Mouse (Mus musculus) activated CD4-positive, CD25-positive, alpha-beta regulatory T cell, adult 4 months (primary cell): Measurements from ENCODE around the gene Supt5. TPM values are rescaled to one million over a fixed set of nuclear protein-coding genes. Genes with fewer than 3 reads are reported as not detected.
"Not testable (repeated sequence)": the region's sequence is repeated elsewhere in the genome, so short reads cannot be mapped to it uniquely, and the experiment has no call there.

ENCODE experiments used
- ATAC-seq: one replicate; pipeline ENCODE4 v1.8.0; 2017
- polyA plus RNA-seq, 2 experiments: library from polyadenylated mRNA; unstranded; fragments of 100-300 nt; shearing (Covaris generic); gene quantifications; one replicate each; pipeline ENCODE4 v1.2.1; 2017

The Supt5 gene
- polyA plus RNA-seq, result 100 to 1,000 TPM in 1 of 2 experiments, 10 to 100 TPM in 1; 68.7 to 110 TPM

GRCm38 (mm10) chr7:28338108-28338998 lies at the start of gene Supt5:
Gene Supt5, minus strand, starts transcription at chr7:28338746.
- peak; percentile 99 for ATAC-seq

DNA sequence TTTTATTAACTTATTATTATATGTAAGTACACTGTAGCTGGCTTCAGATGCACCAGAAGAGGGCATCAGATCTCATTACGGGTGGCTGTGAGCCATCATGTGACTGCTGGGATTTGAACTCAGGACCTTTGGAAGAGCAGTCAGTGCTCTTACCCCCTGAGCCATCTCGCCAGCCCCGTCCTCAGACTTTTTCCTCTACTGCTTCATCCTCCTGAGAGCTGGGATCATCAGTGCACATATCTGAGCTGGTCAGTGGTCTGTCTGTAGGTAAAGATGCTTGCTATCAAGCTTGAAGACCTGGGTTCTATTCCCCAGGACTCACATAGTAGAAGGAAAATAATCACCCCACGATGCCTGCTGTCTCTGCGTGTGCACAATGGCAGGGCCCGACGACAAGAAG lies 48.8 kb upstream of the Supt5 start:
- ATAC-seq, result not testable (repeated sequence)

- ATAC-seq, result not testable (repeated sequence)
Observed at GRCm38 (mm10) chr7:28386877-28387276, 48.3 kb upstream of the Supt5 start.

GRCm38 (mm10) chr7:28386462-28386861 lies 47.9 kb upstream of the Supt5 start:
- ATAC-seq, result no peak

- ATAC-seq, result no peak
Observed at GRCm38 (mm10) chr7:28386007-28386406, 47.5 kb upstream of the Supt5 start.

GRCm38 (mm10) chr7:28385196-28385595 lies 46.6 kb upstream of the Supt5 start:
- ATAC-seq, result no peak

- ATAC-seq, result no peak
Observed at GRCm38 (mm10) chr7:28384162-28384561, 45.6 kb upstream of the Supt5 start.

DNA sequence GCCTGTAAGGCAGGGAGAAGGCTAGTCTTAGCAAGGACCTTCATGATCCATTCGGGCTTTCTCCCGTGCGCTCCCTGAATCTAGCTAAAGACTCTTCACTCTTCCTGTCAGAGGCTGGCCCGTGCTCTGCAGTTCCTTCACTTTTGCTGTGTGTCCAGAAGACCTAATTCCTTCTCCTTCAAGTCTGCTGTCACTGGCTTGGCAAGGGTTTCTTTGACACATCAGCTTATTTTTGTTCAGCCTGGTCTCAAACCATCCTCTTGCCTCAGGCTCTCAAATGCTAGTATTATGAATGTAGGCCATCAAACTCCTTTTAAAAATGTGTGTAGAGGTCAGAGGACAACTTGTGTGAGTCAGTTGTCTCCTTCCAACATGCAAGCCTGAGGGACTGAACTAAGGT lies 45.1 kb upstream of the Supt5 start:
- ATAC-seq, result no peak

- peak; percentile 37 for ATAC-seq
Observed at GRCm38 (mm10) chr7:28382981-28383396, 44.4 kb upstream of the Supt5 start.

DNA sequence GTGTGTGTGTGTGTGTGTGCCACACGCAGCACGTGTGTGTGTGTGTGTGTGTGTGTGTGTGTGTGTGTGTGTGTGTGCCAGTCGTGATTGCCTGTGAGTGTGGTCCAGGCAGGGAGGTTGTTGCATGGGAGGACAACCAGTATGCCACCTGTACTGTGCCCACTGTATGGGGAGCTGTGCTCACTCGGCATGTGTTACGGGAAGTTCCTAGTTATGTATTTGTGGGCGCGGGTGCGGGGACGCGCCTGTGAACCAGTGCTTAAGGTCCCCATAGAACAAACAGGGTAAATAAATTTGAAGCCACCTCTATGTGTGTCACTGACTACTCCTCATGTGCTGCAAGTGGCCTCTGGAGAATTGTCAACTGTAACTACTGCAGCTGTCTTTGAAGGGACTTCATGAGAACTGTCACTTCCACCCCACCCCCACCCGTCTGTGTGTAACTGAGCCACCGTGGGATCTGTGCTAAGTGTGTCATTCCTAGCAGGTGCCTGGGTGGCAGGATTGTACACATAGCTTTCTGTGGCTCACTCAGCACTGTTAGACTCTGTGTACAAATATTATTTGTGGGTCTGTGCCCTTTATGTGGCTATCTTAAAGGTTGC lies 43.9 kb upstream of the Supt5 start:
- ATAC-seq, result no peak

GRCm38 (mm10) chr7:28381938-28382337 lies 43.4 kb upstream of the Supt5 start:
- peak; percentile 19 for ATAC-seq

DNA sequence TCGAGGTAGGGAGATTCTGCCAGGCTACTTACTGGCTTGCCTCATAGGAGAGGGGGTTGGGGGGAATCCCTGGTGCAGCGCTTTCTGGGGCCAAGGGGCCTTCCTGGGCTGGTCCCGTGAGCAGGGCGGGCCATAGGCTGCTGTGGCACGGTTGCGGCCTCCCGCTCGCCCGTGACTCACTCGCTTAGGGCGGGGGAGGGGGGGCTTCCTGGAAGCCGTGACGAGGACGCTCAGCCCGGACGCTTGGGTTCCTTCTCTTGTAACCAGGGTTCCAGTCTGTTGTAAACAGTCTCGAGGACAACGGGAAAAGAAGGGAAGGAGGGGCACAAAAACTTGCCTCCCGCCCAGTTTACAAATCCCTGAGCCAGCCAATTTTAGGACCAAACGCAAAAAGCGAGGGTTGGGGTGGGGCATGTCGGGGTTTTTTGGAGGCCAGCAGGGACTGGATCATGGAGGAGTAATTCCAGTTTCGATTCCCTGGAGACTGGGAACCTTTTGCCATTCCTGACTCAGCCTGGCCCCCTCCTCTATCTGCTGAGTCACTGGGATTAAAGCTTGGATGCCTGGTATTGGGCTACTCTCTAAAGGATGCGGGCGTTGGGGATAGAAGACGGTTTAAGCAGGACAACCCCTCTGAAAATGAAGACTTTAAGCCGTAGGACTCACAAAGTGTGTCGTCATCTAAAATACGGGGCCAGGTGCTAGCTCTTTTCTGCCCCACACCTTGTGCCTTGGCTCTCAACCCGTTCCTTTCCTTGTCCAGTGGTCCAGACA lies 42.7 kb upstream of the Supt5 start:
- ATAC-seq, result peak; percentile 45

GRCm38 (mm10) chr7:28380237-28381016 lies 41.9 kb upstream of the Supt5 start, which contains the start of gene Zfp36:
Gene Zfp36, minus strand, starts transcription at chr7:28380253.
- no peak for ATAC-seq

GRCm38 (mm10) chr7:28378769-28379651 lies 40.5 kb upstream of the Supt5 start:
- ATAC-seq, result peak; percentile 15

GRCm38 (mm10) chr7:28378066-28378690 lies 39.6 kb upstream of the Supt5 start:
- ATAC-seq, result no peak

DNA sequence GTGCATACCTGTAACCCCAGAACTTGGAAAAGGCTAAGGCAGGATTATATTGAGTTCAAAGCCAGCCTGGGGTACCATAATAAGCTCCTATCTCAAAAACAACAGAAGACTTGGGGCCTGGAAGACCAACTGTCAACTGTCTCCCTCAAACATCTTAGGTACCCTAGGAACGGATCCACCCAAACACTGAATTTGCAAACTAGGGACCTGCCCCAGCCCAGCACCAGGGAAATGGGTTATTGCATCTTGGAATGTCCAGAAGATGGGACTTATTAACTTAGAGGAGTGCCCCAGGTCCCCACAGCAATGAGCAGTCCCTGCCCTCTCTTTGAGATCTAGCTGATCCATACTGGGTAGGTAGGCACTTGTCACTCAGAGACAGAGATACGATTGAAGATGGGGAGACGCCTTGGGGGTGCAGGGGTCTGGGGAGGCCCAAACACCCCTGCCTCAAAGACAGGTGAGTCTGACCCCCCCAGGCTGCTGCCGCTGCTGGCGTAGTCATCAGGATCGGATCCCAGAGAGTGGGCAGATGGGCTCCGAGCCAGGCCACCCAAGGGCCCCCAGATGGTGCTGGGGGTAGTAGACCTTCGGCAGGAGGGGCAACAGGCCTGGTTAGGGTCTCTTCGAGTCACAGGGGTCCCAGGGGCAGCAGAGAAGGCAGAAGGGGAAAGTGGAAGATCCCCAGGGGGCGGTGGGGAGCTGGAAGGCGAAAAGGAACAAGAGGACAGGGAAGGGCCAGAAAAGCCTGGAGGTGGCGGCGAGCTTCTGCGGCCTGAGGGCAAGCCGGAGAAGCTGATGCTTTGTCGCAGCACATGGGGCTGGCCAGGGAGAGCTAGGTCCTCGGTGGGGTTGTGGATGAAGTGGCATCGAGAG lies 38.9 kb upstream of the Supt5 start:
- ATAC-seq, result no peak

GRCm38 (mm10) chr7:28376011-28376771 lies 37.6 kb upstream of the Supt5 start:
- no peak for ATAC-seq

- ATAC-seq, result peak; percentile 36
Observed at GRCm38 (mm10) chr7:28375176-28375921, 36.8 kb upstream of the Supt5 start.
